ENCODE assay signal across 8 mouse cellular contexts in genomic region chr11:74946348-74946747, GRCm38 (mm10). TPM values are rescaled to one million over a fixed set of nuclear protein-coding genes. Genes with fewer than 3 reads are reported as not detected.
DNase-seq lines count a peak whose midpoint lies in the region; ATAC-seq lines count a peak whose summit lies in the region.

No protein-coding gene starts in this region.

- intact Hi-C loops in heart, postnatal 10 days (cut with DNase I) = loop anchor here (1.0 to 5.0 kb wide), 2 partner anchors 224 to 341 kb away; no protein-coding TSS in a partner anchor

- H3K9ac ChIP-seq in heart, embryonic 12.5 days = no peak overlapping the region

- no peaks in the 10 kb centered on the region for H3K9me3 ChIP-seq in heart, embryonic 12.5 days (replicated peaks)

- 74% methylated on average over 3 of the region's 3 CpGs for WGBS in heart, embryonic 12.5 days

- DNase-seq in heart, postnatal 10 days = peak; percentile 45 to 64
- peak; percentile 60 for DNase-seq in thymus, postnatal 0 days (ENCODE audit: low spot score)
- DNase-seq in thymus, postnatal 25 days = no peak
- DNase-seq in embryo, embryonic 11 days = peak; percentile 62
- DNase-seq in retina, postnatal 1 day = peak; percentile 63
- no peak for DNase-seq in frontal cortex, postnatal 10 days (ENCODE audit: low spot score in 2 of 2)
- DNase-seq in urinary bladder, postnatal 10 days (ENCODE audit: low spot score) = no peak

- no peak overlapping the region for H3K4me2 ChIP-seq in heart, embryonic 12.5 days

- H3K27ac ChIP-seq in heart, embryonic 12.5 days (ENCODE audit: poor library complexity, severe bottlenecking) = no peak overlapping the region

- H3K4me3 ChIP-seq in heart, embryonic 12.5 days = no peak overlapping the region

- peaks cover 49% of the 10 kb centered on the region for H3K36me3 ChIP-seq in heart, embryonic 12.5 days

- H3K4me1 ChIP-seq in heart, embryonic 12.5 days (replicated peaks) = no peaks in the 10 kb centered on the region

- H3K27me3 ChIP-seq in heart, embryonic 12.5 days (replicated peaks) = no peaks in the 10 kb centered on the region

- ATAC-seq in heart, embryonic 12.5 days (ENCODE audit: insufficient number of reproducible peaks, low FRiP score) = no peak

RNA-seq across cellular contexts. Expression of gene Srr, which starts 20.6 kb away (rescaled TPM):
- 10 to 100 TPM; 33.2 to 34.5 TPM for total RNA-seq in heart, postnatal 10 days (2021)
- 21.1 and 21.5 TPM in 2 replicates for polyA plus RNA-seq in heart, embryonic 12.5 days (2016; fragmentation: Nextera tagmentation; extraction: Ambion mirVana)
- 9.7 and 12.5 TPM in 2 replicates for polyA plus RNA-seq in thymus, postnatal 0 days (2015; fragmentation: Nextera tagmentation; extraction: Ambion mirVana)

RNA-seq across cellular contexts. Expression of gene Smg6, which starts 20.7 kb away (rescaled TPM):
- 10 to 100 TPM; 24.1 to 25.3 TPM for total RNA-seq in heart, postnatal 10 days (2021)
- 13.4 and 14.7 TPM in 2 replicates for polyA plus RNA-seq in heart, embryonic 12.5 days (2016; fragmentation: Nextera tagmentation; extraction: Ambion mirVana)
- polyA plus RNA-seq in thymus, postnatal 0 days (2015; fragmentation: Nextera tagmentation; extraction: Ambion mirVana) = 14.4 and 15.8 TPM in 2 replicates

RNA-seq across cellular contexts. Expression of gene Tsr1, which starts 48.5 kb away (rescaled TPM):
- total RNA-seq in heart, postnatal 10 days (2021) = 10 to 100 TPM; 17.1 to 20.1 TPM
- 31.6 and 33.5 TPM in 2 replicates for polyA plus RNA-seq in heart, embryonic 12.5 days (2016; fragmentation: Nextera tagmentation; extraction: Ambion mirVana)
- 39.5 and 41.4 TPM in 2 replicates for polyA plus RNA-seq in thymus, postnatal 0 days (2015; fragmentation: Nextera tagmentation; extraction: Ambion mirVana)

RNA-seq across cellular contexts. Expression of gene Sgsm2, which starts 49.5 kb away (rescaled TPM):
- total RNA-seq in heart, postnatal 10 days (2021) = 10 to 100 TPM; 12.2 to 12.9 TPM
- 6.5 and 6.6 TPM in 2 replicates for polyA plus RNA-seq in heart, embryonic 12.5 days (2016; fragmentation: Nextera tagmentation; extraction: Ambion mirVana)
- polyA plus RNA-seq in thymus, postnatal 0 days (2015; fragmentation: Nextera tagmentation; extraction: Ambion mirVana) = 2.2 and 3.1 TPM in 2 replicates

Comparison
In these comparisons a context has a peak if more than half of its experiments do, and no peak if none do; other contexts are left out.
1. DNase-seq: peak in heart, postnatal 10 days (2 of 2), thymus, postnatal 0 days (single experiment), embryo, embryonic 11 days (single experiment) and retina, postnatal 1 day (single experiment); none in thymus, postnatal 25 days (single experiment), frontal cortex, postnatal 10 days (0 of 2) and urinary bladder, postnatal 10 days (single experiment).